Mouse (Mus musculus) erythroid progenitor cell, adult 5-6 weeks (primary cell): Measurements from ENCODE around the gene Dmrtb1. TPM values are rescaled to one million over a fixed set of nuclear protein-coding genes. Genes with fewer than 3 reads are reported as not detected.

Experiments used
- ATAC-seq: replicated peaks from 2 replicates; pipeline ENCODE4 v1.8.0; 2016; ENCODE audit warnings: moderate number of reproducible peaks, mild to moderate bottlenecking, moderate TSS enrichment, inconsistent platforms; ENCODE audit not compliant: poor library complexity, low FRiP score, severe bottlenecking
- total RNA-seq, 2 experiments: library from RNA; stranded (forward) in 1 of 2; stranded (reverse) in 1 of 2; fragments of 150-400 nt in 1 of 2; fragments of 186-747, 209-891 nt in 1 of 2; gene quantifications; 2 replicates each; pipeline versions ENCODE4 v1.2.3 to v1.2.4; 2015 to 2017; ENCODE audit warnings: low replicate concordance in 2 of 2

Dmrtb1 gene
- total RNA-seq, 2 experiments from 2014 or later, result not detected

- no peak for ATAC-seq
Measured at GRCm38 (mm10) chr4:107628226-107628625, 55.8 kb downstream of the Dmrtb1 start.

Other genes starting within 250 kb of the Dmrtb1 start
- not detected in 2 replicates for gene Glis1, start 249.6 kb downstream of the Dmrtb1 start, total RNA-seq (2015; ENCODE audit: low replicate concordance)
- gene Glis1, start 249.6 kb downstream of the Dmrtb1 start, total RNA-seq (2017; ENCODE audit: low replicate concordance), result 0.13 TPM in 1 of 2 replicates, not detected in the other
- 2.9 and 5.8 TPM in 2 replicates for gene Lrp8, start 118.0 kb upstream of the Dmrtb1 start, total RNA-seq (2015; ENCODE audit: low replicate concordance)
- 3.7 and 8.5 TPM in 2 replicates for gene Lrp8, start 118.0 kb upstream of the Dmrtb1 start, total RNA-seq (2017; ENCODE audit: low replicate concordance)
- gene Magoh, start 195.5 kb upstream of the Dmrtb1 start, total RNA-seq (2015; ENCODE audit: low replicate concordance), result 67.8 and 71.7 TPM in 2 replicates
- 51.1 and 55.3 TPM in 2 replicates for gene Magoh, start 195.5 kb upstream of the Dmrtb1 start, total RNA-seq (2017; ENCODE audit: low replicate concordance)
- gene 0610037L13Rik, start 205.6 kb upstream of the Dmrtb1 start, total RNA-seq (2015; ENCODE audit: low replicate concordance), result 17.7 and 19.3 TPM in 2 replicates
- 3.9 and 10.7 TPM in 2 replicates for gene 0610037L13Rik, start 205.6 kb upstream of the Dmrtb1 start, total RNA-seq (2017; ENCODE audit: low replicate concordance)
- 6.3 and 14.4 TPM in 2 replicates for gene Cpt2, start 239.4 kb upstream of the Dmrtb1 start, total RNA-seq (2015; ENCODE audit: low replicate concordance)
- gene Cpt2, start 239.4 kb upstream of the Dmrtb1 start, total RNA-seq (2017; ENCODE audit: low replicate concordance), result 18.5 and 19.1 TPM in 2 replicates